Mouse (Mus musculus): ENCODE measurements around the gene Auh. TPM values are rescaled to one million over a fixed set of nuclear protein-coding genes. Genes with fewer than 3 reads are reported as not detected.

Gene Auh
- polyA plus RNA-seq, 1 experiment = 47.8 TPM

DNA sequence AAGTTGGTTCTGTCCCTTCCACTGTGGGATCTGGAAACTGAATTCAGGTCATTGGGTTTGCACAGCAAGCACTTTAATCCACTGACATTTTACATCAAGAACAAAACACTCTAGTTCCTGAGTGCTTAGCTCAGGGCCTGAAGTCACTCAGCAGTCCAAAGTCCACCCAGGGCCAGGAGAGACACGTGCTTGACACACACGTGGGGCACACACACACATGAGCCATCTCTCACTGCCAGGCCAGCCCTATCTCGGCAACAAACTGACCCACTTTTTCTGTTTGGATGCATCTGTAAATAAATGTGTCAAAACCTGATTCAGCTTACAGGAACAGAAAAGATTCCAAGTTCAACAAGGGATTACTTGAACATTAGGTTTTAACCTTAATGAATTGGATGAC, 45.2 kb upstream of the Auh start:
- Histone ChIP-seq H3K27me3 (ENCODE audit: control insufficient read depth, insufficient read depth, low read length) (peaks cover 13% of the 10 kb centered on the region), H3K4me1 (replicated peaks; ENCODE audit: control insufficient read depth, insufficient read depth, low read length) (peaks cover 7% of the 10 kb centered on the region), H3K36me3 (ENCODE audit: control insufficient read depth, insufficient read depth, low read length) (no peaks in the 10 kb centered on the region), H3K4me3 (ENCODE audit: control insufficient read depth, insufficient read depth, low read length) (no peak overlapping the region), H3K27ac (ENCODE audit: control insufficient read depth, insufficient read depth, low read length) (no peak overlapping the region)
- 88% methylated on average over 3 of the region's 3 CpGs for WGBS
- DNase-seq = no peak
- no peak for TF ChIP-seq POLR2A (IDR thresholded peaks at IDR 0.05; ENCODE audit: control insufficient read depth, extremely low read depth, insufficient read depth, low read length, poor library complexity)
- TF ChIP-seq CTCF (IDR thresholded peaks at IDR 0.05; ENCODE audit: borderline replicate concordance, control insufficient read depth, extremely low read depth, insufficient read depth, low read length, poor library complexity) = no peak

DNA sequence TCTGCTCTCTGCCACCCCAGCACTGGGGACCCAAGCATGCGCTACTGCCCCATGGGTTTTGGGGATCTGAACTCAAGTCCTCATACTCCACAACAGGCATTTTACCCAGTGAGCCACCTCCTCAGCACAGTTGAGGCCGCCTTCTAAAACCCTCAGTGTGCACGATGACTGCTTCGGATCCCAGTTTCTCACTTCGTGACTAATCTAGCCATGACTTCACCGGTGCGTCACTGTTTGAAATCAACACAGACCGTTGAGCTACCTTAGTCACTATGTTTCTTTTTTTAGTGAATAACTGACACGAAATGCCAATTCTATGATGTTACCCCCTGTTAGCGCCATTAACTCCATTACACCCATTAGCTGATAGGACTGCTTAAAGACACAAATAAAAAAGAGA, 43.9 kb upstream of the Auh start:
- H3K4me1 ChIP-seq (replicated peaks; ENCODE audit: control insufficient read depth, insufficient read depth, low read length) = peaks cover 3% of the 10 kb centered on the region
- 98% methylated on average over 10 of the region's 10 CpGs for WGBS
- no peak overlapping the region for H3K4me3 ChIP-seq (ENCODE audit: control insufficient read depth, insufficient read depth, low read length)
- TF ChIP-seq CTCF (IDR thresholded peaks at IDR 0.05; ENCODE audit: borderline replicate concordance, control insufficient read depth, extremely low read depth, insufficient read depth, low read length, poor library complexity) = no peak
- no peak for TF ChIP-seq POLR2A (IDR thresholded peaks at IDR 0.05; ENCODE audit: control insufficient read depth, extremely low read depth, insufficient read depth, low read length, poor library complexity)
- no peak for DNase-seq
- H3K27ac ChIP-seq (ENCODE audit: control insufficient read depth, insufficient read depth, low read length) = no peak overlapping the region
- H3K36me3 ChIP-seq (ENCODE audit: control insufficient read depth, insufficient read depth, low read length) = no peaks in the 10 kb centered on the region
- peaks cover 9% of the 10 kb centered on the region for H3K27me3 ChIP-seq (ENCODE audit: control insufficient read depth, insufficient read depth, low read length)

DNA sequence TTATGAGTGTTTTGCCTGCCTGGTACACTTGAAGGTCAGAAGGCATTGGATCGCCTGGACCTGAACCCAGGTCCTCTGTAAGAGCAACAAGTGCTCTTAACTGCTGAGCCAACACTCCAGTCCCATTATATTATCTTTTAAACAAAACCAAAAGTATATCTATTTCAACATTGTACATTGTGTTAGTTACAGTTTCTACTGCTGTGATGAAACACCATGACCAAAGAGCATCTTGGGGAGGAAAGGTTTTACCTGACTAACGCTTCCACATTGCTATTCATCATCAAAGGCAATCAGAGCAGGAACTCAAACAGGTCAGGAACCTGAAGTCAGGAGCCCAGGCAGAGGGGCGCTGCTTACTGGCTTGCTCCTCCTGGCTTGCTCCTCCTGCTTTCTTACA, 43.1 kb upstream of the Auh start:
- H3K4me3 ChIP-seq (ENCODE audit: control insufficient read depth, insufficient read depth, low read length) = no peak overlapping the region
- H3K27me3 ChIP-seq (ENCODE audit: control insufficient read depth, insufficient read depth, low read length) = peaks cover 2% of the 10 kb centered on the region
- no peaks in the 10 kb centered on the region for H3K4me1 ChIP-seq (replicated peaks; ENCODE audit: control insufficient read depth, insufficient read depth, low read length)
- WGBS = 95% methylated on average over 3 of the region's 3 CpGs
- H3K27ac ChIP-seq (ENCODE audit: control insufficient read depth, insufficient read depth, low read length) = no peak overlapping the region
- no peaks in the 10 kb centered on the region for H3K36me3 ChIP-seq (ENCODE audit: control insufficient read depth, insufficient read depth, low read length)
- DNase-seq = no peak
- TF ChIP-seq POLR2A (IDR thresholded peaks at IDR 0.05; ENCODE audit: control insufficient read depth, extremely low read depth, insufficient read depth, low read length, poor library complexity) = no peak
- no peak for TF ChIP-seq CTCF (IDR thresholded peaks at IDR 0.05; ENCODE audit: borderline replicate concordance, control insufficient read depth, extremely low read depth, insufficient read depth, low read length, poor library complexity)

DNA sequence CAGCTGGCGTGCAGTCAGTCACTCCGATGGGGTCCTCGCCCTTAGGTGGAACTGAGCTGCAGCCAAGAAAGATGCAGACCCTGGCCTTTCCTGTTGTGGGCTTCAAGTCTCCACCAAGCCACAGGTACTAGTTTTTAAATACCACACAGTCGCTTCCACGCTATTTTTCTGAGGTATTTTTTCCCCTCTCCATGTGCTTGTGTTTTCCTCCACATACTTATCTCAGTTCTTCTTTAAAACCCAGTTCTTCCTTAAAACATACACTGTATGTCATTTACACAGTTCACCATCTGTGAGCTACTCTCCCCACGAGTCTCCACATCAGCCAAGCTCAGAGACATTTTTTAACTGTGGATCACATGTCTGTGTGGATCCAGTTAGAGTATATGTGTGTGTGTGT, 41.4 kb upstream of the Auh start:
- WGBS = 73% methylated on average over 6 of the region's 6 CpGs
- TF ChIP-seq POLR2A (IDR thresholded peaks at IDR 0.05; ENCODE audit: control insufficient read depth, extremely low read depth, insufficient read depth, low read length, poor library complexity) = no peak

DNA sequence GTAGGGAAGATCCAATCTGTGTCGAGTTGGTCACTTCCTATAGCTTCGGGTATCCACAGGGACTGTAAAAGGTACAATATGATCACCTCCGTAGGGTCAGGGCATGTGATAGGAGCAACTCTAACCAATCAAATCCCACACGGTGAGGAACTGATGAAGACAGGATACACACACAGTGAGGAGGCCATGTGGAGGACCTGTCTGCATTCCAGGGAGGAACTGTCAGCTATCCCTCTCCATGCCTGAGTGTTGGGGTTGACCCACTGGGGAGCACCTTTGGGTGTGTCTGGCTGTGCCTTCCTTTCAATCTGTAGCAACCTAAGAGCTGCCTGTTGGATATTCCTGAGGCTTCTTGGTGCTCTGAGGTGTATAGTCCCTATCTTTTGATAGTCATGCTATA, 33.4 kb upstream of the Auh start:
- H3K27ac ChIP-seq (ENCODE audit: control insufficient read depth, insufficient read depth, low read length) = no peak overlapping the region
- TF ChIP-seq POLR2A (IDR thresholded peaks at IDR 0.05; ENCODE audit: control insufficient read depth, extremely low read depth, insufficient read depth, low read length, poor library complexity) (no peak), CTCF (IDR thresholded peaks at IDR 0.05; ENCODE audit: borderline replicate concordance, control insufficient read depth, extremely low read depth, insufficient read depth, low read length, poor library complexity) (no peak)
- no peak overlapping the region for H3K4me3 ChIP-seq (ENCODE audit: control insufficient read depth, insufficient read depth, low read length)
- H3K4me1 ChIP-seq (replicated peaks; ENCODE audit: control insufficient read depth, insufficient read depth, low read length) = no peaks in the 10 kb centered on the region
- H3K27me3 ChIP-seq (ENCODE audit: control insufficient read depth, insufficient read depth, low read length) = no peaks in the 10 kb centered on the region
- no peaks in the 10 kb centered on the region for H3K36me3 ChIP-seq (ENCODE audit: control insufficient read depth, insufficient read depth, low read length)
- 90% methylated on average over 4 of the region's 4 CpGs for WGBS
- no peak for DNase-seq

More for the DNA sequence above, 41.4 kb upstream of the Auh start:
- H3K36me3 ChIP-seq (ENCODE audit: control insufficient read depth, insufficient read depth, low read length) = no peaks in the 10 kb centered on the region
- no peak overlapping the region for H3K27ac ChIP-seq (ENCODE audit: control insufficient read depth, insufficient read depth, low read length)
- no peaks in the 10 kb centered on the region for H3K27me3 ChIP-seq (ENCODE audit: control insufficient read depth, insufficient read depth, low read length)
- no peak for DNase-seq
- no peak overlapping the region for H3K4me3 ChIP-seq (ENCODE audit: control insufficient read depth, insufficient read depth, low read length)
- H3K4me1 ChIP-seq (replicated peaks; ENCODE audit: control insufficient read depth, insufficient read depth, low read length) = no peaks in the 10 kb centered on the region

DNA sequence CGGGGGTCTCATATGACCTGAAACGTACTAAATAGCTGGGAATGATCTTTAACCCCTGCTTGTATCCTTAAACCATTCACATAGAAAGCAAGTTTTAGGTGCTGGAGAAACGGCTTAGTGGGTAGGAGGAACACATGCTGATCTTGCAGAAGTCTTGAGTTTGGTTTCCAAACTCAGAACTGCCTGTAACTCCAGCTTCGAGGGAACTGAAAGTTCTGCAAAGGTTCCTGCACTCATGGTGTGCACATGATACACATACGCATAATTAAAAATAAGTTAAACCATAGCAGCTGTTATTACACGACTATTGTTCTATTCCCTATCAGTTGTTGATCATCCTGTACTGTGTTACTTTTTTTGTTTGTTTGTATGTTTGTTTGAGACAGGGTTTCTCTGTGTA, 32.9 kb upstream of the Auh start:
- no peak overlapping the region for H3K27ac ChIP-seq (ENCODE audit: control insufficient read depth, insufficient read depth, low read length)
- H3K36me3 ChIP-seq (ENCODE audit: control insufficient read depth, insufficient read depth, low read length) = no peaks in the 10 kb centered on the region
- H3K27me3 ChIP-seq (ENCODE audit: control insufficient read depth, insufficient read depth, low read length) = no peaks in the 10 kb centered on the region
- TF ChIP-seq CTCF (IDR thresholded peaks at IDR 0.05; ENCODE audit: borderline replicate concordance, control insufficient read depth, extremely low read depth, insufficient read depth, low read length, poor library complexity) = no peak
- no peak for TF ChIP-seq POLR2A (IDR thresholded peaks at IDR 0.05; ENCODE audit: control insufficient read depth, extremely low read depth, insufficient read depth, low read length, poor library complexity)
- DNase-seq = no peak
- H3K4me3 ChIP-seq (ENCODE audit: control insufficient read depth, insufficient read depth, low read length) = no peak overlapping the region
- H3K4me1 ChIP-seq (replicated peaks; ENCODE audit: control insufficient read depth, insufficient read depth, low read length) = no peaks in the 10 kb centered on the region
- 84% methylated on average over 6 of the region's 6 CpGs for WGBS

DNA sequence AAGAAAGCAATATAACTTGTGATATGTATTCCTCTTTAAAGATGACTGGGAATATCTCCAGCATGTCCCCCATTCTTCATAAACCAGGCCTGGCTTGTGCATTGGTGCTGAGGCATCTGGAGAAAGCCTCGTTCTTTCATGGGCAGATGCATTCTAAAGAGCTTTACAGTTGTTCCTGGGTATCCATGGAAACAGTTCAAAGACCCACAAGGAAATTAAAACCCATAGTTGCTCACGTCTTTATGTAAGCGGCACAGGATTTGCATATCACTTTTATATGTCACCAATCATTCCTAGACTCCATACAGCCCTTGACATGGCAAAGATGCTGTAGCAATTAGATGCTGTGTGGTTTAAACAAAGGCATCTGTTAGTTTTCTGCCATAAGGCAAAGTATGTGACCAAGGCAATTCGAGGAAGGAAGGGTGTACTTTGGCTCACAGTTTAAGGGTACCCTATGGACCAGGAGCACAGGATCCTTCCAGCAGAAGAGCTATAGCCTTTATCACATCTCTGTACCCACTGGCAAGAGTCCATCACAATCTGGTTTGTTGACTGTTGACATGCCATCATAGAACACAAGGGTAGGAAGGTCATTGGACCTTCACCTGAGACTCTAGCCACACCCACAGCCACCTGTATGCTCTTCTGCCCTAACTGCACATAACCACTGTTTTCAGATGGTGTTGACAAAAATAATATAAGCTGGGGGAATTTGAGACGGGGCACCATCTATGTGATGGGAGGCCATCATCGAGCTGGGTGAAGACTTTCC, 24.5 kb upstream of the Auh start:
- Histone ChIP-seq H3K27ac (ENCODE audit: control insufficient read depth, insufficient read depth, low read length) (no peak overlapping the region), H3K27me3 (ENCODE audit: control insufficient read depth, insufficient read depth, low read length) (no peaks in the 10 kb centered on the region), H3K4me3 (ENCODE audit: control insufficient read depth, insufficient read depth, low read length) (no peak overlapping the region), H3K4me1 (replicated peaks; ENCODE audit: control insufficient read depth, insufficient read depth, low read length) (no peaks in the 10 kb centered on the region), H3K36me3 (ENCODE audit: control insufficient read depth, insufficient read depth, low read length) (no peaks in the 10 kb centered on the region)
- no peak for DNase-seq
- TF ChIP-seq CTCF (IDR thresholded peaks at IDR 0.05; ENCODE audit: borderline replicate concordance, control insufficient read depth, extremely low read depth, insufficient read depth, low read length, poor library complexity) = no peak
- no peak for TF ChIP-seq POLR2A (IDR thresholded peaks at IDR 0.05; ENCODE audit: control insufficient read depth, extremely low read depth, insufficient read depth, low read length, poor library complexity)
- 94% methylated on average over 6 of the region's 6 CpGs for WGBS

Data from thymus, adult 2 months (tissue).